Mouse (Mus musculus) erythroblast, embryonic 14.5 days (primary cell): Measurements from ENCODE around the gene Olfr324.

Experiments
- GATA1 ChIP-seq: IDR thresholded peaks from 2 replicates; pipeline ENCODE4 v1.6.1; 2012; ENCODE audit warnings: low read length, inconsistent platforms, mixed read lengths
- TAL1 ChIP-seq: IDR thresholded peaks from 3 replicates; pipeline ENCODE4 v1.6.1; 2012; ENCODE audit warnings: low read length, inconsistent platforms, mixed read lengths

DNA sequence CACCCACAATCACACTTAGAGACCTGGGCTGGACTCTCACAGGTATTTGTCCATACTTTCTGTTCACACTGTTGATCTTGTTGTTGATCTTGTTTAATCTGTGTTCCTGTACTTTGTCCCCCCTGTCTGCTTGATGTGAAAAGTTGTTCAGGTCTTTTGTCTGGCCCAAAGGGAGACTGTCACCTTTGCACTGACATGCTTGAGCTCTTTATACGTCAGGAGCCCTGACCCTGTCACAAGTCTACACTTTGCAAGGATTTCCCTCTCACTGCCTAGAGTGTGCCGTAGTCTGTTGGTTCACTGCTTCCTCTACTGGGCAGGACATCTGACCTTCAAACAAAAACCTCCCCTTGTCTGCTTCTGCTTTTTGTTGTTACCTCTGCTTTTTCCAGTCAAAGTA, 9.8 kb downstream of the Olfr324 start:
- TF ChIP-seq TAL1 (no peak), GATA1 (no peak)
